Mouse (Mus musculus) frontal cortex, adult 2 months (tissue): ENCODE results near the gene Prg2. TPM values are rescaled to one million over a fixed set of nuclear protein-coding genes. Genes with fewer than 3 reads are reported as not detected.

ENCODE experiments used
- DNase-seq, 2 experiments: peaks; one replicate each; pipeline ENCODE4 v3.0.0; 2022; ENCODE audit warnings: low spot score in 1 of 2; ENCODE audit errors: extremely low spot score in 1 of 2
- polyA plus RNA-seq: library from polyadenylated mRNA; depleted of rRNA; stranded (reverse); fragments of >200 nt; gene quantifications from 2 replicates; pipeline ENCODE4 v1.2.3, GENCODE M21; 2012; rRNA removed

Gene Prg2
- polyA plus RNA-seq, 1 experiment, result not detected

DNA sequence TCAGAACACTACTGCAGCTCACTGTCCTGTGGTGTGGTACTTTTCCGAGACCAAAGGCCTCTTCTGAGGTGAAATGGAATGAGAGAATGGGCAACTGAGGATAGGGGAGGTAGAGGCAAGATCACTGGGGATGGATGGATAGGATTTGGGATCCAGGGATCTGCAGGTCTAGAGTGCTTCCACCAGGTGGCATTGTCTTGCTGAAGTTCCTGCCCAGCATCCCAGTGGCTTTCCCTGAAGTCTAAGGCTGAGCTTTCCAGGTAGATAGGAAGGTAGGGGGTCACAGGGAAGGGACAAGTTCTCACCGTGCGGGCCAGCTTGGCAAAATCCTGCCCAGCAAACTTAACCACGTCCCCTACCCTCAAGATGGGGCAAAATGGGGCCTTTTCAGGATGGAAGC is 41.8 kb downstream of the Prg2 start:
- DNase-seq, result peak in 1 of 2 experiments; percentile 62

DNA sequence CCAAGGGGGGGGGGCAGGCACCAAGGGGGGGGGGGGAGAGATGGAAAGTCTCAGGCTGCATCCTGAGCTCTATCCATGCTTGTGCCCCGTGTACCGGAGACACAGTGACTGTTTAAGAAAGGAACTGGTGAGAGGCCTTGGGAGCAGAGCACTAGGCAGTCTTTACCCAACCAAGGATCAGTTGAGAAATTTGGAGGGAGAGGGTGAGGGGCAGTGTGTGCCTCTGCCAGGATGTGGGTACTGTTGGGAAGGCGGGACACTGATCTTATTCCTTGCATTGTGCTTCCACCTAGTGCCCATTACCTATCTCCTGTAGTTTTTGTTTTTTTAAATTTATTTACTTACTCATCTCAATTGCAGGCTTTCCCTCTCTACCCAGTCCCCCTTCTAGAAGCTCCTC is 45.9 kb downstream of the Prg2 start:
- no peak for DNase-seq

- DNase-seq, result no peak
Measured at GRCm38 (mm10) chr2:85027281-85027680, 47.0 kb downstream of the Prg2 start.

GRCm38 (mm10) chr2:85029897-85030296 is 49.6 kb downstream of the Prg2 start:
- DNase-seq, result no peak

DNA sequence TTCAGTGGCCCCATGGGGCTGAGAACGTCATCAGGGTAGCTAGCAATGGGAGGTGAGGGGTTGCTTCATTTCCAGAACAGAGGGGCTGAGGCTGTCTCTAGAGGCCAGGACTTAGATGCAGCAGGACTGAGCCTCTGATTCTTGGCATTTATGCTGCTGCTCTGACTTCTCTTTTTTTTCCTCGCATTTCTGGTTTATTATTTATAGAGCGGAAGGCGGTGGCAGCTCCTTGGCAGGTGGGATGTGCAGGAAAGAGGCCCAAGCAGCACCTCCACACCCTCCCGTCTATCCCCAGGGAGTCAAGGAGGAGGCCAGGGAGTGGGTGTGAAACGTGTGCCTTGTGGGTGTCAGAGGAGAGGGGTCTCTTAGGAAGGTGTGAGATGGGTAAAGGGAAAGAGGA is 50.7 kb downstream of the Prg2 start:
- DNase-seq, result peak in 1 of 2 experiments; percentile 32

DNA sequence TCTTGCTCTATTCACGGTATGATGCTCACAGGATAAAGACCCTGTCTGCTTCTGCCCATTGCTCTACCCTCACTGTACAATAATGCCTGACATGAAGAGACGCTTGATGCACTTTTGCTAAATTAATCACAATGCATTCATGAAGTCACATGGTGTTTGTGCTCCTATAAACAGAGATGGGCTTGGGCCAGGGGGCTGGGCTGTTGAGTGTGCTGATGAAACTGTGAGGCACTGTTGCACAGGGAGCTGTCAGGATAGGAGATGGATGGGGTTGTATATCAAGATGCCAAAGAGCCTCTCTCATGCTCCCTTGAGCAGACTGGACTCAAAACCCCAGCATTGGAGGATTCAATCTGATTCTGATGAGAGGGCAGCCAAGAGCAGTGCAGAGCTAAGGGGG is 52.9 kb downstream of the Prg2 start:
- no peak for DNase-seq

Other genes with a start within 250 kb of the Prg2 start
- gene Ypel4, start 246.4 kb upstream of the Prg2 start, polyA plus RNA-seq, result 165 and 172 TPM in 2 replicates
- gene Gm19426, start 236.8 kb upstream of the Prg2 start, polyA plus RNA-seq, result 2.8 and 3.7 TPM in 2 replicates
- gene Serping1, start 205.0 kb upstream of the Prg2 start, polyA plus RNA-seq, result 13.9 and 17.4 TPM in 2 replicates
- gene Ube2l6, start 181.6 kb upstream of the Prg2 start, polyA plus RNA-seq, result 10.2 TPM in 2 replicates
- gene Smtnl1, start 157.8 kb upstream of the Prg2 start, polyA plus RNA-seq, result not detected in 2 replicates
- 86.2 and 96.6 TPM in 2 replicates for gene Timm10, start 153.5 kb upstream of the Prg2 start, polyA plus RNA-seq
- 0.22 and 0.29 TPM in 2 replicates for gene Slc43a1, start 141.6 kb upstream of the Prg2 start, polyA plus RNA-seq
- 65.5 and 75.2 TPM in 2 replicates for gene Rtn4rl2, start 93.8 kb upstream of the Prg2 start, polyA plus RNA-seq
- gene Slc43a3, start 43.9 kb upstream of the Prg2 start, polyA plus RNA-seq, result 4.6 and 6.0 TPM in 2 replicates
- not detected in 2 replicates for gene Prg3, start 7.8 kb downstream of the Prg2 start, polyA plus RNA-seq
- 105 and 124 TPM in 2 replicates for gene Ssrp1, start 56.8 kb downstream of the Prg2 start, polyA plus RNA-seq
- gene P2rx3, start 57.0 kb downstream of the Prg2 start, polyA plus RNA-seq, result 1.8 and 2.1 TPM in 2 replicates
- gene Tnks1bp1, start 67.6 kb downstream of the Prg2 start, polyA plus RNA-seq, result 46.5 and 48.1 TPM in 2 replicates
- gene Aplnr, start 155.8 kb downstream of the Prg2 start, polyA plus RNA-seq, result 1.2 TPM in 2 replicates
- gene Lrrc55, start 216.7 kb downstream of the Prg2 start, polyA plus RNA-seq, result 63.6 and 64.7 TPM in 2 replicates